Mouse (Mus musculus) adipose tissue, adult 10 weeks (tissue): Measurements from ENCODE around the gene Zfp986. TPM values are rescaled to one million over a fixed set of nuclear protein-coding genes. Genes with fewer than 3 reads are reported as not detected.

Experiments used
- polyA plus RNA-seq: library from polyadenylated mRNA; stranded (reverse); fragments of 350-450 nt; fragmentation: Illumina TruSeq; extraction: RNeasy Lipid Tissue Mini Kit (QIAGEN cat#74804); gene quantifications from one replicate; pipeline ENCODE4 v1.2.3, GENCODE M21; 2014; ENCODE audit warnings: low read depth, low replicate concordance

Zfp986 gene
- not detected for polyA plus RNA-seq

GRCm38 (mm10) chr4:145868494-145868893, at the start of gene Zfp986:
Zfp986 (plus strand) TSS chr4:145868794.

Other genes with a start within 250 kb of the Zfp986 start
- gene Zfp980, start 198.1 kb upstream of the Zfp986 start, polyA plus RNA-seq = not detected
- gene Zfp987, start 228.5 kb downstream of the Zfp986 start, polyA plus RNA-seq = not detected